Mouse (Mus musculus): ENCODE results near the gene Ccdc74a.

The Ccdc74a gene

DNA sequence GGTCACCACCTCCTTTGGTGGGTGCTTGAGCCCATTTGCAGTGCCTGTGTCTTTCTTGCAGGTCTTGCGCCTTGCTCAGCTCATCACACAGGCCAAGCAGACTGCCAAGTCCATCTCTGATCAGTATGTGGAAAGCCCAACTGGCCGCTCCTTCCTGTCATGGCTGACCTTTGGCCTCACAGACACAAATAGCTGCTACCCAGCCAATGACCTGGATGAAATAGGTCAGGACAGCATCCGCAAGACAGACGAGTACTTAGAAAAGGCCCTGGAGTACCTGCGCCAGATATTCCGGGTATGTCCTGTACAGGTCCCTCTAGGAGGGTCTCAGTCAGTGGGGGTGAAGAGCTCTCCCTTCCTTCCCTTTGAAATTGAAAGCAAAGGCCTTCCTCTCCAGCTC lies 5.0 kb upstream of the Ccdc74a start:
- DNase-seq (ENCODE audit: low spot score in 2 of 2) = no peak

GRCm38 (mm10) chr16:17642311-17642710 lies 4.0 kb upstream of the Ccdc74a start:
- no peak for DNase-seq (ENCODE audit: low spot score in 2 of 2)

- no peak for DNase-seq (ENCODE audit: low spot score in 2 of 2)
Observed at GRCm38 (mm10) chr16:17643437-17643990, 2.8 kb upstream of the Ccdc74a start.

DNA sequence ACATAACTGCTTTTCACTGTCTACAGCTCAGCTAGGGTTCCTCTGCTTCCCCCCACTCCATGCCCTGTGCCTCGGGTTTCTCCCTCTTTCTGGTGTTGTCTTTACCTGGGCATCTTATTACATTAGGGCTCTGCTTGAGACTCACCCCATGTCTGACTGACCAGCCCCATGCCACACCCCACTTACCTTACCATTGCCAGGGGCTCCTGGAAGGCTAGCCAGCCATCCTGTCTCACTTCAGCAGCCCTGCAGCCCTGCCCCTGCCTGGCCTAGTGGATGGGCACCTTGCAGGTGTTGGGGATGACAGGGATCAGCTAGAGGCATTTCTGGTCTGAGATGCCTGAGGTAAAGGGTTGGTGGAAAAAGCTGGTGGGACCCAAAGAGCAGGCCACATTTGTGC lies 886 bp downstream of the Ccdc74a start:
- DNase-seq (ENCODE audit: low spot score in 2 of 2) = no peak

DNA sequence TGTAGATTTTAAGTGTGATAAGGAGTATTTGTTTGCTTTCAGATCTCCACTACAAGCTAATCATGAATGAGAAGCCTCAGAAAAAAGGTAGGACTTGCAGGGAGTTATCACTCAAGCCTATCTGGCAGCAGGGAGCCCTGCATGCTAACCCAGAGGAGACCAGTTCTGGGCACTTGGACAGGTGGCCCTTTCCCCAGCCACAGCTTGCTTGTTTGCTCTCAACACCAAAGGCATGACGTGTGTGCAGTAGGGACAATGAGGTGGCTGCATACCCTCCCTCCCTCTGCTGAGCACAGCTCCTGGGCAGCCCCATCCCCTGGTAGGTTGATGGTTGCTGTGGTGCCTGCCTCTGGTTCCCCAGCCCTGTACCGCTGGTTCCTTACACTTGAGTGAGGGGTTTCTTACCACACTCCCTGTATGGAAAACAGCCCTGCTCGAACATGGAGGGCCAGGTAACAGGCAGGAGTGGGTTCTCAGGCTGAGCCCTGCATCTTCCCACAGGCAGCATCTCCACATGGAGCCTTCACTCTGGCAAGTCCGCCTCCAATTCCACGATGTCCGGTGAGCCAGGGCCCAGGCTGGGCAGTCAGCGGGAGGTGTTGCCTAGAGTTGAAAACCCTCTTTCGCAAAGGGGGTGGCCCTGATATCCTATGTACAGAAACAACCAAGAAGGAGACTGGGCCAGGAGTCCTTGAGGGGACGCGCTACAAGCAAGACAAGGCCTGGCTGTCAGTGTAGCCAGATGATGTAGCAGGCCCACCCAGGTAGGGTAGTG lies 1.5 kb downstream of the Ccdc74a start:
- DNase-seq (ENCODE audit: low spot score in 2 of 2) = no peak

DNA sequence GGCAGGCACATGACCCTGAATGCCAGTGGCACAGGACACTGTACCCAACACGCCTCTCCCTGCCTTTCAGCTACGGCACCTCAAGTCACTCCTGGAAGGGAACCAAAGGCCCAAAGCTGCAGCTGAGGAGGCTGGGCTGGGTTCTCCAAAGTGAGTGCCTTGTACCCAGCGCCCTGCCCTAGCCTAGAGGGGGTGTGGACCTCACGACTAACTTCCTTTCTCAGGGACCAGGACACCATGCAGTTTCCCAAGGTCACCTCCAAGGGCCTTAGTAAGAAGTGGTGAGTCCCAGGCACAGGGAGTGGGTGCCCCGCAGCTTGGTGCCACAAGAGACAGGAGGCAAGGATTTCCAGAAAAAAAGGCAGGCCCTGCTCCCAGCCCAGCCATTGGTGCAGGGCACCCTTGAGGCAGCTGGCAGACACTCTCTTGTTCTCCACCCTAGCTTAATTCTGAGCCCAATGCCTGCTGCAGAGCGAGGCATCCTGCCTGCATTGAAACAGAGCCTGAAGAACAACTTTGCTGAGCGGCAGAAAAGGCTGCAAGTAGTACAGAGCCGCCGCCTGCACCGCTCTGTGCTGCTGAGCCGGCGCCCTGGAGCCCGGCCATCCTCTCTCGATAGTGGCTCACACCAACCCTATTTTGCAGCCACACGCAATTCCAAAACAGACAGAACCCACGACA lies 3.8 kb downstream of the Ccdc74a start:
- DNase-seq (ENCODE audit: low spot score in 2 of 2) = no peak

DNA sequence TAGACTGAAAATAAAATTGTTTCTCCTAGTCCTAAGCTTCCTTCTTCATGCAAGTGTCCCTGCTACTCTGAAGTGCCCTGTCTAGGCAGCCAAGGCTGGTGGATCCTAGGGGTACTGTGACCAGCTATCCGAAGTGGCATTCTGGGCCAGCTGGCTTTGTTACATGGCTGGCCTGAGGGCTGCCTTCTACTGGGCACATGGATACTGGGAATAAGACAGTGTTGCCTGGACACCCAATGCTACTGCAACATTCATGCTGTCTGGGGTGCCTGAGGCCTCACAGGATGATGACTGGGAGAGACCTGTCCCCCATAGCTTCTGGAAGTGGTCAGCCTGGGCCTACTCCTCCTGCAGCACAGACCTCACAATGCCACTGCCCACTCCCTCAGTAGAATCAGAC lies 4.4 kb downstream of the Ccdc74a start:
- no peak for DNase-seq (ENCODE audit: low spot score in 2 of 2)

DNA sequence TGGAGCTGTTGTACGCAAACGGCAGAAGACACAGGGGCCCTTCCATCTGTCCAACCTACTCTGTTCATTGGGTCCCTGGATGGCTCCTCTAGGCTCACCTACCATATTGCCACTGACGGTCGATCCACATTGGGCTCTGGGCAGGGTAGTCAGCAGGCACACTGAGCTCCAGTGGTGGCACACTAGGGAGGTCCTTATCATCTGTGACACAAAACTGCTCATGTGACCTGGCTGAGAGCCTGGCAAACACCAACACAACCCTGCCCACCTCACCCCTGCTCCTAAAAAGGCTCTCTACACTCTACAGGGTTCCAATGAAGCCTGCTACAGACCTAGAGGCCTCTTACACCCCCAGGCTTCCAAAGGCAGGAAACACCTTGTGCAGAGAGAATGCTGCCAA lies 6.3 kb downstream of the Ccdc74a start:
- no peak for DNase-seq (ENCODE audit: low spot score in 2 of 2)

DNA sequence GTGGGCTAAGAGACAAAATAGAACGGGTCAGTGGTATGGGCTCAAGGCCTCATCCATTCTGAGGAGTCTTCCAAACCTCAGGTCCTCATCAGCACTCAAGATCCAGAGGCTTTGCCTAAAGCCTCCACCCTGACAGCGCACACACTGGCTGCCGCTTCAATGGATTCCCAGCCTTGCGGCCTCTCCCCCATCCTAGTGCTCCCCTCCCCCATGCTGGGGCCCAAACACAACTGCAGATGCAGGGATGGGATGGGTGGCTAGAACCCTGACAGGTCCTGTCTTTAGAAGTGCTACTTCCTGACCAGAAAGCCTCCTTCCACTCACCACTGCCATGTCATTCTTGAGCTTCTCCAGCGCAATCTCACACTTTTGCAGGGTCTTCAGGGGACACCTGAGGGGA lies 7.3 kb downstream of the Ccdc74a start:
- DNase-seq (ENCODE audit: low spot score in 2 of 2) = no peak

GRCm38 (mm10) chr16:17654188-17654795 lies 8.0 kb downstream of the Ccdc74a start:
- no peak for DNase-seq (ENCODE audit: low spot score in 2 of 2)

- no peak for DNase-seq (ENCODE audit: low spot score in 2 of 2)
Observed at GRCm38 (mm10) chr16:17656212-17656871, 10.1 kb downstream of the Ccdc74a start.

- no peak for DNase-seq (ENCODE audit: low spot score in 2 of 2)
Observed at GRCm38 (mm10) chr16:17665568-17665967, 19.3 kb downstream of the Ccdc74a start.

DNA sequence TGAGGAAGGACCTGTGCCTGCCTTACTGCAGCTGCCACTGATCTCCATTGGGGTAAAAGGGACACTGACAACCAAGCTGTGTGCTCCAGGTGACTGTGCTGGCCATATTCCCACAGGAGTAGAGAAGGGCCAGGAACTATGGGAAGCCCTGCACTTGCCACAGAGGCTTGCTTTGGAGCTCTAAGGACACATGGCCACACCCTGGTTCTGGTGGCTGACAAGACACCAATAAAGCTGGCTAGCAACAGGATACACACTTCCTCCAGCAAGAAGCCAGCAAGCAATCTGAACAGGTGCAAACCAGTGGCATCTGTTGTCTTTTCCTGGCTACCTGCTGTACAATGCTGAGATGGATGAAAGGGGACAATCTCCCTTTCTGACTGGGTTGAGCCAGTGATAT lies 23.6 kb downstream of the Ccdc74a start:
- DNase-seq (ENCODE audit: low spot score in 2 of 2) = no peak

GRCm38 (mm10) chr16:17694860-17695259 lies 48.6 kb downstream of the Ccdc74a start:
- no peak for DNase-seq (ENCODE audit: low spot score in 2 of 2)
